Mouse (Mus musculus) kidney, postnatal 4 days (tissue): ENCODE data around the gene Ip6k3.

Source experiments
- DNase-seq, 2 experiments: peaks; one replicate each; pipeline ENCODE4 v3.0.0; 2021; ENCODE audit warnings: mixed read lengths in 2 of 2

Ip6k3 gene

GRCm38 (mm10) chr17:27151411-27151810 lies 16.2 kb downstream of the Ip6k3 start:
- peak; percentile 46 to 60 for DNase-seq

DNA sequence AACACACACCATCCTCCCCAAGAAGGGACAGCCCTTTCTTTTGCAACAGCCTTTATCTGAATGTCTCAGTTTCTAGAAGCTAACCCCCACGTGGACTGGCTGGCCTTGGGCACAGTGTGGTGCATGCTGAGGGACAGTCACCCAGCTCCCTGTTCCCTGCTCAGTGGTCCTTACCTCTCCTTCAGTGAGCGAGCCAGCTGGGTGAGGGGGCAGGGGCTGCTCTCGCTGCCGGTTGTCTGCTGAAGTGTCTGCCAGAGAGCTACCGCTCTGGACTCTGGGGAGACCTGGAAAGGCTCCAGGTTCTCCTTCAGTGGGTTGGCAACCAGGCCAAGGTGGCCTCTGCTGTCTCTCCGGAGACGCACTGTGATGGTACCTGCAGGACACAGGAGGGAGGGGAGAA lies 16.7 kb downstream of the Ip6k3 start:
- DNase-seq = no peak

GRCm38 (mm10) chr17:27146323-27146923 lies 21.2 kb downstream of the Ip6k3 start:
- DNase-seq = peak in 1 of 2 experiments; percentile 37

GRCm38 (mm10) chr17:27144152-27144551 lies 23.4 kb downstream of the Ip6k3 start:
- DNase-seq = no peak

DNA sequence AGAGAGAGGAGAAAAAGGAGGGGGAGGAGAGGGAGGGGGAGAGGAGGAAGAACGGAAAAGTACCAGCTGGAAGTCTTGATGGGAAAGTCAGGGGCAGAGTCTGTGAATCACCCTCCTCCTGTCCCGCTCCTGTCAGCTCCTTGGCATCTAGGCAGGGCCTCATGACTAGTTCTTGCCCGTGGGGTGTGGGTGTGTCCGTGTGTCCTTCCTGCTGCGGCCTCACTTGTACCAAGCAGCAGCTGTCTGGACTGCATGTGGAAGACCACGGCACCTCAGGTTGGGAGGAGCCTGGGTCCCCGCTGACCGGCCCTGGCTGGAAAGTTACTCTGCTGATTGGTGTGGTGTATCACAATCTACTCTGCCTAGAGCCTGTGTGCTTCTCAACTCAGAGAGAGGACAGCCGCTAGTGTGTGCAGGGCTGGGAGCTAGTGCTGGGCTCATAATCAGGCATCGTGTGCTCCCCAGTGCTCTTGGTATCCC lies 25.6 kb downstream of the Ip6k3 start:
- DNase-seq = peak; percentile 46 to 65

DNA sequence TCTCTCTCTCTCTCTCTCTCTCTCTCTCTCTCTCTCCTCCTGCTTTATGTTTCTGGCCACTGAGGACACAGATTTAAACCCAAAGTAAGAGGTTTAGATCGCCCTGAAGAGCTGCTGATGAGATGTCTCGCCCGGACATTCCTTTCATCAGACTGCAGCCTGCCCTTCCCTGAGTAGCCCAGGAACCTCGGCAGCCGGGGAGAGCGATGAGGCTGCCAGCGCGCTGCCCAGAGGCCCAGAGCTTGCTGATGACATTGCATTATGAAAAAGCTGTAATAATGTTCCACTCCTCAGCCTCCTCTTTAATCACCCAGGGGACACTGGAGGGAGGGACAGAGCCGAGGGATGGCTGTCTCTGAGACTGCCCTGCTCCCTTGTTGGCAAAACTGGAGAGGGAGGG lies 27.3 kb downstream of the Ip6k3 start:
- no peak for DNase-seq

DNA sequence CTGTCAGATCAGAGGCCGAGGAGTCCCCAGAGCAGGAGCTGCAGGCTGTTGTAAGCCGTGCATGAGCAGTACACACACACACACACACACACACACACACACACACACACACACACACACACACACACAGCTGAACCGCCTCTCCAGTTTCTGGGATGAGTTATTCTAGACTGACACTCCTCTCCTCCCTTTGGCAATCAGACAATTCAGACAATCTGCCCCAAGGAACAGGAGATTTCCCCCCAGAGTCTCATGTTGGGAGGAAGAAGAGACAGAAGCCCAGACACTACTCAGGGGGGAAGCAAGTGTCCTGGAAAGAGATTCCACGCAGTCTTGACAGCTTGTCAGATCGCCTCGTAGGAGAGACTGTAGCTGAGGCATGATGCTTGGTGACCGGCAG lies 28.3 kb downstream of the Ip6k3 start:
- DNase-seq = peak in 1 of 2 experiments; percentile 42

GRCm38 (mm10) chr17:27138396-27138795 lies 29.2 kb downstream of the Ip6k3 start:
- no peak for DNase-seq

GRCm38 (mm10) chr17:27134715-27135114 lies 32.9 kb downstream of the Ip6k3 start:
- no peak for DNase-seq

- no peak for DNase-seq
Measured at GRCm38 (mm10) chr17:27134187-27134586, 33.4 kb downstream of the Ip6k3 start.

DNA sequence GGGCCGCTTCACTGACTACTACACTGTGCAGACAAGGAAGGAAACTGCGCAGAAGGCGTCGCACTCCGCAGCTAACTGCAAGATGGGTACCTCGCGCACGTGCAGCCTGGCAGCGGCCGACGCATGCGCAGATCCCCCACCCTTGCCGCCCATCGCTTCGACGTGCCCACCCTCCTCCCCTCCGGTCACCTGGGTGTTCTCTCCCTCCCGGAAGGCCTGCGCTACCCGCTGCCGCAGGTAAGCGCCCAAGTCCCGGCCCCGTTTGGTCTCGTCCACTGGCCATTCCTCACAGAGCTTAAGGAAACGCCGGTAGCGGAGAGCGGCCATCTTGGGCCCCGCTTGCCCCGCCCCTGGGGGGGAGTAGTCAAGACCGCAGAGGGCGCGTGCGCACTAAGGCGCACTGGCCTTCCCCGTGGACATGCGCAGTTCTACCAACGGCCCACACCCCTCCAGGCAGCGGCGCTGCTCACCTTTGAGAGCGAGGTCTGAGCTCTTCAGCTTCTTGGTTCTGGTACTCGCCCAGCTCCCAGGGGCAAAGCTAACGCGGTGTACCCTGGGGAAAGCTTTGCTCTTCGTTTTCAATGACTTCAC lies 33.9 kb downstream of the Ip6k3 start, which contains the start of gene Uqcc2:
Gene Uqcc2 (minus strand): TSS at position 366 of the 591 bp plus-strand sequence.
- DNase-seq = peak; percentile 98 to 99

GRCm38 (mm10) chr17:27132238-27132637 lies 35.4 kb downstream of the Ip6k3 start:
- no peak for DNase-seq

- DNase-seq = peak; percentile 37 to 54
Measured at GRCm38 (mm10) chr17:27131240-27131665, 36.3 kb downstream of the Ip6k3 start.

DNA sequence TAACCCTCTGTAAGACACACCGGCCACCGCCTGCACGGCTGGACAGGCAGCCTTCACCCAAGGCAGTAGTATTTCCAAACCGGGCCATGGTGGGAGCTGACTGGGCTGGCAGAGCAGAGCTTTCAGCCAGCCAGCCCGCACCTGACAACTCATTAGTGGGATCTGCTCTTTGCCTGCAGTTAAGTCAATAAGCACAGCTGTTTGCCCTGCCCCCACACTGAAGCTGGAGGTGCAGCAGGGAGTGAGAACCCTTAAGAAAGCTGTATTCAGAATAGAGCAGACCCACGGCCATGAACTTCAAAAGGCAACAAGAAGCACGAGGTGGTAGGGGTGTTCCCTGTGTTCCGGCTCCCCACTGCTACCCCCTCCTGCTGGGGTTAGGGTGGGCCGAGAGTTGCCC lies 37.3 kb downstream of the Ip6k3 start:
- DNase-seq = peak; percentile 66 to 74

GRCm38 (mm10) chr17:27129819-27130218 lies 37.8 kb downstream of the Ip6k3 start:
- DNase-seq = no peak

GRCm38 (mm10) chr17:27129291-27129690 lies 38.3 kb downstream of the Ip6k3 start:
- peak; percentile 62 to 65 for DNase-seq

- DNase-seq = no peak
Measured at GRCm38 (mm10) chr17:27128189-27128588, 39.4 kb downstream of the Ip6k3 start.

- no peak for DNase-seq
Measured at GRCm38 (mm10) chr17:27126974-27127373, 40.6 kb downstream of the Ip6k3 start.

DNA sequence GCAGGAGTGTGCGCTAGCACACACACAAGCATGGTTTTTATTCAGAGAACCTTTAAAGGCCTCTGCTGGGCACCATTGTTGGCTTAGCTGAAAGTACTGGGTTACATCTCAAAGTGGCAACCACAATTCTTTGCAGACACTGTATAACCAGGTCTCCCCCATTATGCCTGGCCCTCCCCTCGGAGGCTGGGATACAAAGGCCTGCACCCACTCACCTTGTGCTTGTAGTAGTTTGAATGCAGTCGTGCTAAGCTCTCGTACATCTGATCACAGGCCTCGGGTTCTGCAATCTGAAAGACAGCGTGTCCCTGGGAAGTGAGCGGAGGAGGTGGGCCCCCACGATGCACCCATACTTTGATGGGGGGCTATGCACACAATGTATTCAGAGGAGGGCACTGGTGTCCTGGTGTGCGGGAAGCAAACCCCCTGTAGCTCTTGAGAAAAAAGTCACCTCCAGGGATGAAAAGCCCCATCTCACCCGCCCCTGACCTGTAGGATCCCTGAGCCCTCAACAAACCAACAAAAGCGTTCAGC lies 41.9 kb downstream of the Ip6k3 start:
- DNase-seq = no peak

- peak; percentile 88 to 89 for DNase-seq
Measured at GRCm38 (mm10) chr17:27125185-27125584, 42.4 kb downstream of the Ip6k3 start.

DNA sequence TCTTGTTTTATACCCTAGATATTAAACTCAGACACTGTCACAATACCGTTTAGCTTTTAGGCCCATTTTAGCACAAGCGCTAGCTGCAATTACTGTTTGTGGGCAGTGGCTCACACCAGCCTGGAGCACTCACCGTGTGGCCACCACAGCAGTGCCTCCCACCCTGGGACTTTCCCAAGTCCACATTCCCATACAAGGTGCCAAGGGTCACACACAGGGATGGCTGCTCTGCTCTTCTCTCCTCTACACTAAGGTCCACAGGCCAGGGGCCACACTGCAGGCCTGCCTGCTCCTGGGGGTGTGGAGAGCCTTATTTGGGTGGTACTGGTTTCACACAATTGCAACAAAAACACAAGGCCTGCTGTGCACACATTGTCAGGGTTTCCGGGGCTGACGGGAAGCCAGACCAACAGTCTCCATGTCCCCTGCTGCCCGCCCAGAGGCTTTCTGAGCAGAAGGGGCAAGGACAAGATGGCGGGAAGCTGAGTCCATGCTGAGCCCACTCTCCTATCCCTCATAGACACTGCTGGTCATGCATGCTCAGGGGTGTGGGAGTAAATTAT lies 43.7 kb downstream of the Ip6k3 start:
- DNase-seq = peak in 1 of 2 experiments; percentile 50

GRCm38 (mm10) chr17:27123103-27123502 lies 44.5 kb downstream of the Ip6k3 start:
- DNase-seq = no peak

- DNase-seq = no peak
Measured at GRCm38 (mm10) chr17:27122701-27123100, 44.9 kb downstream of the Ip6k3 start.

DNA sequence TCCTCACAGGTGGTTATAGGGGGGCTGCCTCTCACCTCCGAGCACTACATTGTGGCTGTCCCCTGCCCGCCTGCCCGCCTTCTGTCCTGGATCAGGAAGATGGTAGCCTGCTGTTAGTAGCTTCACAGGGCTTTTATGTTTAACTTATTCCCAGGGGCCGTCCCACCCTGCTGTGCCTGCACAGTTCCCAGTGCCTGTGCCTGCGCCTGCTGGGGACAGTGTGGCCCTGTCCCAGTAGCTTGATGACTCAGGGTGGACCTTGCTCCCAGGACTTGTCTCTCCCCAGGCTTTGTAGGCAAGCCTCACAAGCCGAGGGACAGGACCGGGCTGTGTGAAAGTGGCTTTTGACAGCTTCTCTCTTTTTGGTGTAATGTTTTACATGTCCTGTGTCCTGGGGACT lies 45.8 kb downstream of the Ip6k3 start:
- DNase-seq = no peak
